In genomic region chr8:120260677-120261076, GRCm38 (mm10) we compare ENCODE assay signal across 16 mouse cellular contexts. TPM values are rescaled to one million over a fixed set of nuclear protein-coding genes. Genes with fewer than 3 reads are reported as not detected.
DNase-seq lines count a peak whose midpoint lies in the region; ATAC-seq and TF ChIP-seq lines count a peak whose summit lies in the region.
"Had no signal": no experiment of that assay in that cellular context is flagged by ENCODE, and none has a peak within 500 bp of the region (broad histone marks: within the 10 kb centered on the region; RNA-seq: fewer than 3 reads in every experiment).

No protein-coding gene starts in this region.

- TF ChIP-seq CTCF in lung, embryonic 14.5 days (IDR thresholded peaks at IDR 0.05; ENCODE audit: low read depth) = no peak

- H3K9me3 ChIP-seq in heart, embryonic 10.5 days = no peaks in the 10 kb centered on the region
- H3K9me3 ChIP-seq in lung, embryonic 14.5 days (ENCODE audit: low read depth, low read length) = no peaks in the 10 kb centered on the region
- no peaks in the 10 kb centered on the region for H3K9me3 ChIP-seq in embryonic facial prominence, embryonic 13.5 days
- no peaks in the 10 kb centered on the region for H3K9me3 ChIP-seq in limb, embryonic 14.5 days (ENCODE audit: control insufficient read depth, low read length)
- H3K9me3 ChIP-seq: G1E had no signal

- no peak overlapping the region for H3K4me3 ChIP-seq in heart, embryonic 10.5 days
- no peak overlapping the region for H3K4me3 ChIP-seq in lung, embryonic 14.5 days (ENCODE audit: low read depth, low read length)
- no peak overlapping the region for H3K4me3 ChIP-seq in embryonic facial prominence, embryonic 13.5 days
- no peak overlapping the region for H3K4me3 ChIP-seq in limb, embryonic 14.5 days (replicated peaks; ENCODE audit: low read length)

- no peaks in the 10 kb centered on the region for H3K36me3 ChIP-seq in heart, embryonic 10.5 days
- no peaks in the 10 kb centered on the region for H3K36me3 ChIP-seq in lung, embryonic 14.5 days (ENCODE audit: insufficient read depth)
- H3K36me3 ChIP-seq in embryonic facial prominence, embryonic 13.5 days = peaks cover 4% of the 10 kb centered on the region; the same call in 1 of the 2 replicates
- H3K36me3 ChIP-seq in limb, embryonic 14.5 days (ENCODE audit: control insufficient read depth, insufficient read depth, low read length) = no peaks in the 10 kb centered on the region
- H3K36me3 ChIP-seq: G1E had no signal

- H3K9ac ChIP-seq in lung, embryonic 14.5 days = no peak overlapping the region; the same call in 1 of the 2 replicates
- H3K9ac ChIP-seq in embryonic facial prominence, embryonic 13.5 days = 0 out of 2 replicates have a peak overlapping the region, but pooled peaks have one; percentile 36
- H3K9ac ChIP-seq in limb, embryonic 14.5 days (ENCODE audit: low read depth, low read length, severe bottlenecking) = no peak overlapping the region

- ATAC-seq in lung, embryonic 14.5 days (ENCODE audit: insufficient read depth) = no peak
- ATAC-seq in embryonic facial prominence, embryonic 13.5 days (ENCODE audit: insufficient number of reproducible peaks, insufficient read depth, low FRiP score, low TSS enrichment, low read depth) = no peak
- no peak for ATAC-seq in limb, embryonic 14.5 days (ENCODE audit: low FRiP score, low read depth)
- ATAC-seq: midbrain, embryonic 16.5 days had no signal

- no peak for TF ChIP-seq POLR2A in limb, embryonic 14.5 days (IDR thresholded peaks at IDR 0.05; ENCODE audit: borderline replicate concordance, extremely low read depth, insufficient read depth, insufficient read length)

- 0 out of 2 replicates have a peak, but pooled peaks cover 4% of the 10 kb centered on the region for H3K27me3 ChIP-seq in heart, embryonic 10.5 days (ENCODE audit: insufficient read depth, poor library complexity, severe bottlenecking)
- H3K27me3 ChIP-seq in lung, embryonic 14.5 days (ENCODE audit: insufficient read depth, low read length) = no peaks in the 10 kb centered on the region
- H3K27me3 ChIP-seq in embryonic facial prominence, embryonic 13.5 days = no peaks in the 10 kb centered on the region
- no peaks in the 10 kb centered on the region for H3K27me3 ChIP-seq in limb, embryonic 14.5 days (ENCODE audit: control insufficient read depth, insufficient read depth, low read length)

- H3K4me2 ChIP-seq in lung, embryonic 14.5 days = peak overlapping the region; percentile 40; the same call in 1 of the 2 replicates
- no peak overlapping the region for H3K4me2 ChIP-seq in embryonic facial prominence, embryonic 13.5 days
- H3K4me2 ChIP-seq in limb, embryonic 14.5 days (replicated peaks; ENCODE audit: low read depth, low read length, severe bottlenecking) = 0 out of 2 replicates have a peak overlapping the region, but pooled peaks have one; percentile 20

- H3K4me1 ChIP-seq in heart, embryonic 10.5 days = peaks cover 64% of the 10 kb centered on the region
- H3K4me1 ChIP-seq in lung, embryonic 14.5 days (ENCODE audit: insufficient read depth) = peaks cover 62% of the 10 kb centered on the region
- H3K4me1 ChIP-seq in embryonic facial prominence, embryonic 13.5 days = peaks cover 94% of the 10 kb centered on the region
- H3K4me1 ChIP-seq in limb, embryonic 14.5 days (ENCODE audit: control insufficient read depth, insufficient read depth, low read length) = peaks cover 70% of the 10 kb centered on the region

- intact Hi-C loops in heart, postnatal 14 days (cut with DNase I) = no loop called here

- 88% methylated on average over 5 of the region's 5 CpGs for WGBS in heart, embryonic 10.5 days
- WGBS in lung, embryonic 14.5 days = 69% methylated on average over 5 of the region's 5 CpGs
- 84% methylated on average over 5 of the region's 5 CpGs for WGBS in embryonic facial prominence, embryonic 13.5 days
- WGBS in limb, embryonic 14.5 days = 90% methylated on average over 5 of the region's 5 CpGs

- H3K27ac ChIP-seq in heart, embryonic 10.5 days = peak overlapping the region; percentile 73
- peak overlapping the region; percentile 72 for H3K27ac ChIP-seq in lung, embryonic 14.5 days (ENCODE audit: low read depth)
- peak overlapping the region; percentile 62; the same call in 1 of the 2 replicates for H3K27ac ChIP-seq in embryonic facial prominence, embryonic 13.5 days
- H3K27ac ChIP-seq in limb, embryonic 14.5 days (replicated peaks; ENCODE audit: low read depth, low read length) = no peak overlapping the region

- DNase-seq in heart, embryonic 10.5 days (ENCODE audit: low spot score) = no peak
- DNase-seq in heart, postnatal 14 days = no peak
- DNase-seq in lung, embryonic 14.5 days = no peak
- no peak for DNase-seq in lung, postnatal 25 days (ENCODE audit: low spot score)
- no peak for DNase-seq in limb, embryonic 14.5 days (ENCODE audit: low spot score)
- no peak for DNase-seq in adrenal gland, adult 18-20 months (ENCODE audit: low spot score in 2 of 2)
- DNase-seq in layer of hippocampus, adult 9-11 months = no peak
- DNase-seq: cerebellum, adult 2 months; embryo, embryonic 11 days; heart, postnatal 10 days; left cerebral cortex, postnatal 4 days; lung, postnatal 4 days; right cerebral cortex, postnatal 4 days had no signal

RNA-seq across cellular contexts. Expression of gene Gse1, which starts 32.4 kb away (rescaled TPM):
- polyA plus RNA-seq in heart, embryonic 10.5 days (2016; fragmentation: Nextera tagmentation; extraction: Ambion mirVana) = 12.2 and 13.7 TPM in 2 replicates
- 10 to 100 TPM; 29.0 to 33.1 TPM for total RNA-seq in heart, postnatal 14 days (2021)
- 12.7 and 14.3 TPM in 2 replicates for polyA plus RNA-seq in lung, embryonic 14.5 days (2014; fragmentation: Nextera tagmentation; extraction: Ambion mirVana)
- 6.4 and 8.6 TPM in 2 replicates for polyA plus RNA-seq in embryonic facial prominence, embryonic 13.5 days (2015; fragmentation: Nextera tagmentation; extraction: Ambion mirVana)
- polyA plus RNA-seq in limb, embryonic 14.5 days (2012; rRNA removed) = 32.6 and 43.9 TPM in 2 replicates
- 10.2 and 10.3 TPM in 2 replicates for polyA plus RNA-seq in limb, embryonic 14.5 days (2014; fragmentation: Nextera tagmentation; extraction: Ambion mirVana)
- 10 to 100 TPM; 23.9 to 24.1 TPM for total RNA-seq in adrenal gland, adult 18-20 months (2021)
